In genomic region chr12:56301487-56302293, GRCm38 (mm10) we compare ENCODE assay signal across 8 mouse cellular contexts. TPM values are rescaled to one million over a fixed set of nuclear protein-coding genes. Genes with fewer than 3 reads are reported as not detected.
DNase-seq lines count a peak whose midpoint lies in the region; ATAC-seq and TF ChIP-seq lines count a peak whose summit lies in the region.

No protein-coding gene starts in this region.

- H3K4me3 ChIP-seq in ES-Bruce4 (ENCODE audit: low read depth, low read length): peak overlapping the region; percentile 63
- H3K4me3 ChIP-seq in forebrain, embryonic 15.5 days: peak overlapping the region; percentile 42
- H3K4me3 ChIP-seq in liver, embryonic 16.5 days (ENCODE audit: low read depth, low read length): peak overlapping the region; percentile 1; the same call in 1 of the 2 replicates
- H3K4me3 ChIP-seq in neural tube, embryonic 15.5 days (replicated peaks): peak overlapping the region; percentile 38

- TF ChIP-seq POLR2A in ES-Bruce4 (IDR thresholded peaks at IDR 0.05; ENCODE audit: insufficient read depth, low read length): no peak

- 7% methylated on average over 27 of the region's 27 CpGs for WGBS in forebrain, embryonic 15.5 days
- 15% methylated on average over 27 of the region's 27 CpGs for WGBS in liver, embryonic 16.5 days (ENCODE audit: insufficient replicate concordance)
- 3% methylated on average over 27 of the region's 27 CpGs for WGBS in neural tube, embryonic 15.5 days

- H3K4me2 ChIP-seq in forebrain, embryonic 15.5 days (replicated peaks): peak overlapping the region; percentile 80
- peak overlapping the region; percentile 38 for H3K4me2 ChIP-seq in liver, embryonic 16.5 days (ENCODE audit: low read depth, low read length)
- H3K4me2 ChIP-seq in neural tube, embryonic 15.5 days: peak overlapping the region; percentile 72

- no peak for TF ChIP-seq CTCF in ES-Bruce4 (IDR thresholded peaks at IDR 0.05; ENCODE audit: low read depth, low read length)

- H3K9ac ChIP-seq in ES-Bruce4 (ENCODE audit: low read depth, poor library complexity, severe bottlenecking): peak overlapping the region; percentile 45
- peak overlapping the region; percentile 47 for H3K9ac ChIP-seq in forebrain, embryonic 15.5 days (replicated peaks)
- H3K9ac ChIP-seq in liver, embryonic 16.5 days (ENCODE audit: low read depth, low read length): no peak overlapping the region
- H3K9ac ChIP-seq in neural tube, embryonic 15.5 days (replicated peaks): peak overlapping the region; percentile 46

- ATAC-seq in forebrain, embryonic 15.5 days (replicated peaks): peak; percentile 82
- no peak for ATAC-seq in liver, embryonic 16.5 days (ENCODE audit: low read depth)
- peak; percentile 91 for ATAC-seq in neural tube, embryonic 15.5 days (ENCODE audit: low FRiP score)

- H3K4me1 ChIP-seq in ES-Bruce4 (ENCODE audit: control insufficient read depth, insufficient read depth, low read length): peaks cover 10% of the 10 kb centered on the region
- peaks cover 26% of the 10 kb centered on the region for H3K4me1 ChIP-seq in forebrain, embryonic 15.5 days
- H3K4me1 ChIP-seq in liver, embryonic 16.5 days (ENCODE audit: control insufficient read depth, low read depth, low read length): no peaks in the 10 kb centered on the region
- peaks cover 22% of the 10 kb centered on the region for H3K4me1 ChIP-seq in neural tube, embryonic 15.5 days

- H3K27ac ChIP-seq in ES-Bruce4 (ENCODE audit: insufficient read depth, low read length): no peak overlapping the region
- peak overlapping the region; percentile 67; the same call in 1 of the 2 replicates for H3K27ac ChIP-seq in forebrain, embryonic 15.5 days (replicated peaks)
- H3K27ac ChIP-seq in liver, embryonic 16.5 days (ENCODE audit: low read length): no peak overlapping the region
- H3K27ac ChIP-seq in neural tube, embryonic 15.5 days (replicated peaks): peak overlapping the region; percentile 49; the same call in 1 of the 2 replicates

- DNase-seq in frontal cortex, postnatal 36 days (ENCODE audit: low spot score in 2 of 2): peak; percentile 15 to 21
- DNase-seq in frontal cortex, postnatal 14 days (ENCODE audit: low spot score in 2 of 2): no peak
- DNase-seq in adrenal gland, postnatal 4 days (ENCODE audit: low spot score in 2 of 2): no peak
- DNase-seq in thymus, postnatal 10 days (ENCODE audit: low spot score in 2 of 2): no peak

- H3K36me3 ChIP-seq in ES-Bruce4 (ENCODE audit: control insufficient read depth, insufficient read depth, low read length, poor library complexity, severe bottlenecking): no peaks in the 10 kb centered on the region
- H3K36me3 ChIP-seq in forebrain, embryonic 15.5 days: no peaks in the 10 kb centered on the region
- H3K36me3 ChIP-seq in liver, embryonic 16.5 days (ENCODE audit: control insufficient read depth, insufficient read depth): no peaks in the 10 kb centered on the region
- H3K36me3 ChIP-seq in neural tube, embryonic 15.5 days: no peaks in the 10 kb centered on the region

- TF ChIP-seq EP300 in ES-Bruce4 (IDR thresholded peaks at IDR 0.05; ENCODE audit: insufficient read depth, low read depth, low read length): no peak

- no peaks in the 10 kb centered on the region for H3K27me3 ChIP-seq in ES-Bruce4 (ENCODE audit: control insufficient read depth, insufficient read depth, low read length, poor library complexity, severe bottlenecking)
- peaks cover 4% of the 10 kb centered on the region; the same call in 1 of the 2 replicates for H3K27me3 ChIP-seq in forebrain, embryonic 15.5 days
- H3K27me3 ChIP-seq in liver, embryonic 16.5 days (ENCODE audit: control insufficient read depth, insufficient read depth, low read depth, low read length): no peaks in the 10 kb centered on the region
- H3K27me3 ChIP-seq in neural tube, embryonic 15.5 days (replicated peaks): peaks cover 16% of the 10 kb centered on the region; the same call in 1 of the 2 replicates

- no peaks in the 10 kb centered on the region for H3K9me3 ChIP-seq in ES-Bruce4 (replicated peaks; ENCODE audit: control insufficient read depth, insufficient read depth, low read length, poor library complexity, severe bottlenecking)
- no peaks in the 10 kb centered on the region for H3K9me3 ChIP-seq in forebrain, embryonic 15.5 days
- no peaks in the 10 kb centered on the region for H3K9me3 ChIP-seq in liver, embryonic 16.5 days (replicated peaks; ENCODE audit: control insufficient read depth, low read length)
- H3K9me3 ChIP-seq in neural tube, embryonic 15.5 days (replicated peaks): no peaks in the 10 kb centered on the region

RNA-seq across cellular contexts. Expression of gene Mbip, which starts 44.0 kb away (rescaled TPM):
- polyA plus RNA-seq in ES-Bruce4 (2011; ENCODE audit: insufficient read depth, insufficient read length, low read depth, missing spikeins): 36.1 and 36.5 TPM in 2 replicates
- polyA plus RNA-seq in forebrain, embryonic 15.5 days (2015; fragmentation: Nextera tagmentation; extraction: Ambion mirVana): 45.6 and 49.7 TPM in 2 replicates
- polyA plus RNA-seq in liver, embryonic 16.5 days (2015; fragmentation: Nextera tagmentation; extraction: Ambion mirVana): 8.2 and 9.3 TPM in 2 replicates
- 41.8 and 43.1 TPM in 2 replicates for polyA plus RNA-seq in neural tube, embryonic 15.5 days (2015; fragmentation: Nextera tagmentation; extraction: Ambion mirVana)
- 10 to 100 TPM; 25.6 to 29.2 TPM for total RNA-seq in adrenal gland, postnatal 4 days (2021)

Comparison
In these comparisons a context has a peak if more than half of its experiments do, and no peak if none do; other contexts are left out.
1. DNase-seq: peak in frontal cortex, postnatal 36 days (2 of 2); none in frontal cortex, postnatal 14 days (0 of 2), adrenal gland, postnatal 4 days (0 of 2) and thymus, postnatal 10 days (0 of 2).
2. H3K27ac ChIP-seq: peak in forebrain, embryonic 15.5 days (single experiment) and neural tube, embryonic 15.5 days (single experiment); none in ES-Bruce4 (single experiment) and liver, embryonic 16.5 days (single experiment).
3. H3K4me3 ChIP-seq: peak in every context shown above with its lines; median percentile 63 in ES-Bruce4; 42 in forebrain, embryonic 15.5 days; 38 in neural tube, embryonic 15.5 days; 1 in liver, embryonic 16.5 days.
4. Peak in every context shown above with its lines, with median percentiles within 50 percentile points of each other: H3K4me2 ChIP-seq.